ENCODE assay signal across 7 mouse cellular contexts in genomic region chr10:59616522-59616921, GRCm38 (mm10). TPM values are rescaled to one million over a fixed set of nuclear protein-coding genes. Genes with fewer than 3 reads are reported as not detected.
DNase-seq lines count a peak whose midpoint lies in the region; ATAC-seq lines count a peak whose summit lies in the region.

TSS of gene Mcu (minus strand) at chr10:59616692.

- H3K9me3 ChIP-seq in embryonic facial prominence, embryonic 10.5 days, result no peaks in the 10 kb centered on the region
- no peaks in the 10 kb centered on the region for H3K9me3 ChIP-seq in limb, embryonic 11.5 days (ENCODE audit: control insufficient read depth, low read length)
- no peaks in the 10 kb centered on the region for H3K9me3 ChIP-seq in midbrain, embryonic 14.5 days (ENCODE audit: control insufficient read depth, low read length)

- H3K4me3 ChIP-seq in embryonic facial prominence, embryonic 10.5 days, result peak within 1 kb of the TSS; percentile 94
- H3K4me3 ChIP-seq in limb, embryonic 11.5 days (ENCODE audit: low read depth, low read length), result peak within 1 kb of the TSS; percentile 81
- H3K4me3 ChIP-seq in midbrain, embryonic 14.5 days (replicated peaks; ENCODE audit: low read depth, low read length), result peak within 1 kb of the TSS; percentile 84

- peak within 1 kb of the TSS; percentile 85 for H3K4me2 ChIP-seq in limb, embryonic 11.5 days (ENCODE audit: low read depth, severe bottlenecking)
- H3K4me2 ChIP-seq in midbrain, embryonic 14.5 days (ENCODE audit: low read length), result peak within 1 kb of the TSS; percentile 85

- H3K27me3 ChIP-seq in embryonic facial prominence, embryonic 10.5 days (replicated peaks; ENCODE audit: low read depth, poor library complexity, severe bottlenecking), result peaks cover 4% of the 10 kb centered on the region; the same call in 1 of the 2 replicates
- H3K27me3 ChIP-seq in limb, embryonic 11.5 days (ENCODE audit: control insufficient read depth, insufficient read depth, low read length), result no peaks in the 10 kb centered on the region
- H3K27me3 ChIP-seq in midbrain, embryonic 14.5 days (ENCODE audit: control insufficient read depth, insufficient read depth, low read length), result no peaks in the 10 kb centered on the region

- DNase-seq in adrenal gland, postnatal 10 days, result peak; percentile 98
- peak; percentile 96 for DNase-seq in embryonic facial prominence, embryonic 10.5 days (ENCODE audit: low spot score)
- DNase-seq in heart, adult 11 months, result peak; percentile 100
- peak; percentile 98 for DNase-seq in kidney, adult 18-20 months
- peak; percentile 97 for DNase-seq in limb, embryonic 11.5 days (ENCODE audit: low spot score)
- DNase-seq in midbrain, embryonic 14.5 days, result peak; percentile 98
- DNase-seq in spleen, adult 18-20 months, result peak; percentile 91 to 96

- WGBS in embryonic facial prominence, embryonic 10.5 days, result 4% methylated on average over 36 of the region's 36 CpGs
- WGBS in limb, embryonic 11.5 days, result under 1% methylated on average over 34 of the region's 36 CpGs
- WGBS in midbrain, embryonic 14.5 days, result under 1% methylated on average over 36 of the region's 36 CpGs

- peaks cover 19% of the 10 kb centered on the region for H3K4me1 ChIP-seq in embryonic facial prominence, embryonic 10.5 days
- 0 out of 2 replicates have a peak, but pooled peaks cover 2% of the 10 kb centered on the region for H3K4me1 ChIP-seq in limb, embryonic 11.5 days (ENCODE audit: control insufficient read depth, insufficient read depth, low read length)
- H3K4me1 ChIP-seq in midbrain, embryonic 14.5 days (ENCODE audit: control insufficient read depth, insufficient read depth, low read length), result peaks cover 14% of the 10 kb centered on the region

- H3K36me3 ChIP-seq in embryonic facial prominence, embryonic 10.5 days (replicated peaks), result no peaks in the 10 kb centered on the region
- no peaks in the 10 kb centered on the region for H3K36me3 ChIP-seq in limb, embryonic 11.5 days (ENCODE audit: control insufficient read depth, insufficient read depth, low read length)
- H3K36me3 ChIP-seq in midbrain, embryonic 14.5 days (ENCODE audit: control insufficient read depth, insufficient read depth, low read length), result no peaks in the 10 kb centered on the region

- H3K27ac ChIP-seq in embryonic facial prominence, embryonic 10.5 days (replicated peaks), result peak within 1 kb of the TSS; percentile 94
- H3K27ac ChIP-seq in limb, embryonic 11.5 days (replicated peaks; ENCODE audit: low read depth, low read length), result peak within 1 kb of the TSS; percentile 59
- peak within 1 kb of the TSS; percentile 92 for H3K27ac ChIP-seq in midbrain, embryonic 14.5 days (replicated peaks; ENCODE audit: low read depth, low read length)

- H3K9ac ChIP-seq in limb, embryonic 11.5 days (ENCODE audit: low read length), result peak within 1 kb of the TSS; percentile 95
- H3K9ac ChIP-seq in midbrain, embryonic 14.5 days (replicated peaks; ENCODE audit: low read length), result peak within 1 kb of the TSS; percentile 88

- ATAC-seq in limb, embryonic 11.5 days (ENCODE audit: insufficient number of reproducible peaks, low FRiP score, low TSS enrichment, low read depth), result peak; percentile 98
- peak; percentile 100 for ATAC-seq in midbrain, embryonic 14.5 days (ENCODE audit: low FRiP score, low TSS enrichment)

RNA-seq across cellular contexts. Expression of gene Mcu, which starts in this region (rescaled TPM):
- total RNA-seq in adrenal gland, postnatal 10 days (2021), result 10 to 100 TPM; 33.4 to 40.4 TPM
- polyA plus RNA-seq in embryonic facial prominence, embryonic 10.5 days (2016; fragmentation: Nextera tagmentation; extraction: Ambion mirVana), result 17.4 and 19.4 TPM in 2 replicates
- 34.0 and 34.8 TPM in 2 replicates for polyA plus RNA-seq in limb, embryonic 11.5 days (2014; fragmentation: Nextera tagmentation; extraction: Ambion mirVana)
- 24.7 and 29.9 TPM in 2 replicates for polyA plus RNA-seq in midbrain, embryonic 14.5 days (2014; fragmentation: Nextera tagmentation; extraction: Ambion mirVana)

Comparison
In these comparisons a context has a peak if more than half of its experiments do, and no peak if none do; other contexts are left out.
1. Peak in every context shown above with its lines: DNase-seq, ATAC-seq, H3K4me3 ChIP-seq and H3K27ac ChIP-seq.